Mouse (Mus musculus): ENCODE results near the gene Cstad. TPM values are rescaled to one million over a fixed set of nuclear protein-coding genes. Genes with fewer than 3 reads are reported as not detected.

Cstad gene
- polyA plus RNA-seq (2015; fragmentation: Nextera tagmentation; extraction: Ambion mirVana): 2.1 and 2.7 TPM in 2 replicates

DNA sequence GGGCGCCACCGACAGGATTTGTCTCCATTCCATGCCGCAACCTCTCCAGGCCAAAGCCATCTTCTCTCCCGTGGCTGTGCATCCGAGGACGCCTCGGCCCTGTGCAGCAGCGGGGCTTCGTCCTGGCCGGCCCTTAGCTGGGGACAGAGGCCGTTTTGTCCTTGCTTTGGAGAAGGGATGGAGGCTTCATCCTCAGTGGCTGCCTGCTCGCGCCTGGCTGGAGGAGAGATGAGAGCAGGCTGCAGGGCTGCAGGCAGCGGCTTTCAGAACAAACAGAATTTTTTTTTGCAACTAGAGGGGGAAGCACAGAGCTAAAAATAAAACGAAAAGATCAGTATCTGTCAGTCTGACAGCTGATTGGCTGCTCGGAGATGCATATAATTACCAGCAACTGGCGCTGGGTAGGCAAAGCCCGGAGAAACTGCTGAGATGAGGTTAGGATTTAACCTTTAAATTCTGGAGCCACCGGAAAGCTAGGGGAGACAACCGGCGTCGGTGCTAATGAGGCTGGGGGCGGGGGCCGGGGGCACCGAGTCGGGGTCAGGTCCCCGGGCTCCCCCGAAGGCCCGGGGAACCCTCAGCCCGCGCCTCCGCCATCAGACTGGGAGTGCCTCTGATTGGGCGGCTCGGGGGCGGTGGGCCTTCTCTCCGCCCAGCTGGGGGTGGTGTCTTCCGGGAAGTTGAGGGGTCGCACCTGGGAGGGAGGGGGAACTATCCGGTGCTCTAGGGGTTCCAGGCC, at the start of gene Cstad:
Gene Cstad, plus strand, starts transcription at position 400 of the 739 bp plus-strand sequence.
- TF ChIP-seq CTCF (IDR thresholded peaks at IDR 0.05; ENCODE audit: low read depth): peak; percentile 24; the same call in 1 of the 2 replicates
- peak; percentile 52; the same call in 1 of the 2 replicates for ATAC-seq (replicated peaks; ENCODE audit: low FRiP score, low read depth)
- Histone ChIP-seq H3K4me2 (ENCODE audit: low read length) (peak within 1 kb of the TSS; percentile 67), H3K27me3 (ENCODE audit: insufficient read depth, low read length) (no peaks in the 10 kb centered on the region), H3K27ac (peak within 1 kb of the TSS; percentile 95), H3K36me3 (ENCODE audit: insufficient read depth, low read length) (no peaks in the 10 kb centered on the region), H3K4me3 (replicated peaks; ENCODE audit: low read depth, low read length) (peak within 1 kb of the TSS; percentile 47), H3K9ac (ENCODE audit: low read depth, low read length) (peak within 1 kb of the TSS; percentile 68), H3K4me1 (replicated peaks; ENCODE audit: insufficient read depth, low read length) (peaks cover 16% of the 10 kb centered on the region), H3K9me3 (replicated peaks; ENCODE audit: low read length) (no peaks in the 10 kb centered on the region)
- under 1% methylated on average over 38 of the region's 39 CpGs for WGBS
- DNase-seq (ENCODE audit: low spot score): peak; percentile 97

DNA sequence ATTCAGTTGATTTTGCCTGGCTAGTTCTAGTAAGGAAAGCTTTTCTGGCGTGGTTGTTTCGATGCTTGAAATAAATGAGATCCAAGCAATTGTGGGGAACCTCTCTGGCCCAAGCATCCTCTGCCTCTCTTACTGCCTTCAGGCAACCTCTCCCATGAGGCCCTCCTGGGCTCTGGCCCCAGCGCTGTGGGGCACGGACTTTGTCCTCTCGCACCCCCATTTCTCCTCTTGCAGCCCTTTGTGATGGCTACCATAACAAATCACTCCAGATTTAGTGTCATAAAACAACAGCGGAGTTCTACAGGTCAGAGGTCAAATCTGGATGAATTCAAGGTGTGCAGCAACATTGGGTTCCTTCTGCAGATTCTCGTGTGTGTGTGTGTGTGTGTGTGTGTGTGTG, 49.1 kb upstream of the Cstad start:
- no peak overlapping the region for H3K27ac ChIP-seq
- no peaks in the 10 kb centered on the region for H3K9me3 ChIP-seq (replicated peaks; ENCODE audit: low read length)
- H3K4me2 ChIP-seq (ENCODE audit: low read length): peak overlapping the region; percentile 36
- no peaks in the 10 kb centered on the region for H3K36me3 ChIP-seq (ENCODE audit: insufficient read depth, low read length)
- TF ChIP-seq CTCF (IDR thresholded peaks at IDR 0.05; ENCODE audit: low read depth): no peak
- DNase-seq (ENCODE audit: low spot score): no peak
- WGBS: 48% methylated on average over 7 of the region's 7 CpGs
- peaks cover 6% of the 10 kb centered on the region; the same call in 1 of the 2 replicates for H3K4me1 ChIP-seq (replicated peaks; ENCODE audit: insufficient read depth, low read length)
- H3K27me3 ChIP-seq (ENCODE audit: insufficient read depth, low read length): no peaks in the 10 kb centered on the region
- ATAC-seq (replicated peaks; ENCODE audit: low FRiP score, low read depth): no peak
- H3K9ac ChIP-seq (ENCODE audit: low read depth, low read length): no peak overlapping the region
- H3K4me3 ChIP-seq (replicated peaks; ENCODE audit: low read depth, low read length): no peak overlapping the region

DNA sequence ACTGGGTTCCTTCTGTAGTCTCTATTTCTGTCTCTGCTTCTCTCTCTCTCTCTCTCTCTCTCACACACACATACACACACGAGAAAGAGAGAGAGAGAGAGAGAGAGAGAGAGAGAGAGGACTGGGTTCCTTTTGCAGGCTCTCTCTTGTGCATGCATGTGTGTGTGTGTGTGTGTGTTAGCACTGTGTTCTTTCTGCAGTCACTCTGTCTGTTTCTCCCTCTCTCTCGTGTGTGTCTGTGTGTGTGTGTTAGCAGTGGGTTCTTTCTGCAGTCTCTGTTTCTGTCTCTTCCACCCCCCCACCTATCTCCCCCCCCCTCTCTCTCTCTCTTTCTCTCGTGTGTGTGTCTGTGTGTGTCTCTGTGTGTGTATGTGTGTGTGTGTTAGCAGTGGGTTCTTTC, 48.6 kb upstream of the Cstad start:
- H3K4me3 ChIP-seq (replicated peaks; ENCODE audit: low read depth, low read length): no peak overlapping the region
- H3K27me3 ChIP-seq (ENCODE audit: insufficient read depth, low read length): no peaks in the 10 kb centered on the region
- no peak for DNase-seq (ENCODE audit: low spot score)
- no peak for TF ChIP-seq CTCF (IDR thresholded peaks at IDR 0.05; ENCODE audit: low read depth)
- H3K4me1 ChIP-seq (replicated peaks; ENCODE audit: insufficient read depth, low read length): peaks cover 6% of the 10 kb centered on the region; the same call in 1 of the 2 replicates
- no peak overlapping the region for H3K9ac ChIP-seq (ENCODE audit: low read depth, low read length)
- no peak overlapping the region for H3K4me2 ChIP-seq (ENCODE audit: low read length)
- H3K9me3 ChIP-seq (replicated peaks; ENCODE audit: low read length): no peaks in the 10 kb centered on the region
- H3K36me3 ChIP-seq (ENCODE audit: insufficient read depth, low read length): no peaks in the 10 kb centered on the region
- 52% methylated on average over 2 of the region's 3 CpGs for WGBS
- no peak for ATAC-seq (replicated peaks; ENCODE audit: low FRiP score, low read depth)
- no peak overlapping the region for H3K27ac ChIP-seq

DNA sequence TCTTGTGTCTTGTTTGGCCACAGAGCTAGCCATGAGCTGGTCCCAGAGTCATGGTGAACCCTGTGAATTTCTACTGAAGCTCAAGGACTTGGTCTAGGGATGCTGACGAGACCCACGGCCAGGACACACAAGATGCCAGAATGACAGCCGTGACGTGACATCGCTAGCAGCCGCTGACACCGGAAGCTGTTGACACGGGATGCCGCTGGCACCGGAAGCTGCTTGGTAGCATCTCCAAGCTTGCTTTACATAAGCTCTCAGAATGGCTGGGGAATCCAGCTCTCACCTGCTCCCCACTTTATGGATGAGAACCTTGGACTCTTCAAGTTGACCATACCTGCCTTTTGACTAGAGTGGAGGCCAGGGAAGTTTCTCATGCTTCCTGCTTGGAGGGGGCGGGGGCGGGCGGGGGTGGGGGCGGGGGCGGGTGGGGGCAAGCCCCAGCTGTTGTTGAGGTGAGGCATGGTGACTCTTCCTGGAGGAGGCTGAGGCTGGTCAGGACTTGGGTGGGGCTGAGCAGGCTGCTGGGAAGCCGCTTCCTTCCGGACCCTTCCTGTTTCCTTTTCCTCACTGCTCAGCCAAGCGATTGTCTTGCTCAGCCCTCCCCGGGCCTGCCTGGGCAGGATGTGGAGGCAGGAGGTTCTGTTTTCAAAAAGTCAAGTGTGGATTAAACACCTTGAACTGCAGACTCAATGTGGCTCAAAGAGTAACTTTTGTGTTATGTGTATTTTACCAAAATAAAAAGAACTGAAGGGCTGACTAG, 47.2 kb upstream of the Cstad start:
- Histone ChIP-seq H3K9me3 (replicated peaks; ENCODE audit: low read length) (no peaks in the 10 kb centered on the region), H3K4me3 (replicated peaks; ENCODE audit: low read depth, low read length) (no peak overlapping the region), H3K9ac (ENCODE audit: low read depth, low read length) (no peak overlapping the region), H3K36me3 (ENCODE audit: insufficient read depth, low read length) (no peaks in the 10 kb centered on the region), H3K4me2 (ENCODE audit: low read length) (no peak overlapping the region), H3K27me3 (ENCODE audit: insufficient read depth, low read length) (no peaks in the 10 kb centered on the region), H3K27ac (peak overlapping the region; percentile 65), H3K4me1 (replicated peaks; ENCODE audit: insufficient read depth, low read length) (peaks cover 6% of the 10 kb centered on the region; the same call in 1 of the 2 replicates)
- ATAC-seq (replicated peaks; ENCODE audit: low FRiP score, low read depth): 0 out of 2 replicates have a peak, but pooled peaks have one; percentile 42
- TF ChIP-seq CTCF (IDR thresholded peaks at IDR 0.05; ENCODE audit: low read depth): no peak
- WGBS: 58% methylated on average over 19 of the region's 19 CpGs
- peak; percentile 64 for DNase-seq (ENCODE audit: low spot score)

DNA sequence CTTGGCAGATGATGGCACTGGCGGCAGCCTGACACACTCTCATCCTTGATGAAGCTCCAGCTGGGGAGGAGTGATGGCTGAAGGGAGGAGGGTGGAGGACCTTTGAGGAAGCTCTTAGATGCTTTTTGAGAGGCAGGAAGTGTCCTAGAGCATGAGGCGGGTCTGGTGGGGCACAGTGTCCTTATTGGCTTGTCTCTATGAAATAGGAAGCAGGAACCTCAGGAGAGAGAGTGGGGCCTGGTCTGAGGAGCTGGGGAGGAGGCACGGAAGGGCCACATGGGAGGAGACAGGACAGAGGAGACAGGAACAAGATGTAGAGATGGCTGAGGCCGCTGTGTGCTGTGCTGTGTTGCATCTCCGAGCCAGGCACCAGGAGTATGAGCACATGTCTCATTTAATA, 43.3 kb upstream of the Cstad start:
- Histone ChIP-seq H3K27me3 (ENCODE audit: insufficient read depth, low read length) (no peaks in the 10 kb centered on the region), H3K36me3 (ENCODE audit: insufficient read depth, low read length) (no peaks in the 10 kb centered on the region), H3K9me3 (replicated peaks; ENCODE audit: low read length) (no peaks in the 10 kb centered on the region), H3K27ac (no peak overlapping the region), H3K4me2 (ENCODE audit: low read length) (no peak overlapping the region), H3K4me1 (replicated peaks; ENCODE audit: insufficient read depth, low read length) (no peaks in the 10 kb centered on the region), H3K4me3 (replicated peaks; ENCODE audit: low read depth, low read length) (no peak overlapping the region), H3K9ac (ENCODE audit: low read depth, low read length) (no peak overlapping the region)
- ATAC-seq (replicated peaks; ENCODE audit: low FRiP score, low read depth): no peak
- no peak for DNase-seq (ENCODE audit: low spot score)
- WGBS: 74% methylated on average over 5 of the region's 5 CpGs
- TF ChIP-seq CTCF (IDR thresholded peaks at IDR 0.05; ENCODE audit: low read depth): no peak

DNA sequence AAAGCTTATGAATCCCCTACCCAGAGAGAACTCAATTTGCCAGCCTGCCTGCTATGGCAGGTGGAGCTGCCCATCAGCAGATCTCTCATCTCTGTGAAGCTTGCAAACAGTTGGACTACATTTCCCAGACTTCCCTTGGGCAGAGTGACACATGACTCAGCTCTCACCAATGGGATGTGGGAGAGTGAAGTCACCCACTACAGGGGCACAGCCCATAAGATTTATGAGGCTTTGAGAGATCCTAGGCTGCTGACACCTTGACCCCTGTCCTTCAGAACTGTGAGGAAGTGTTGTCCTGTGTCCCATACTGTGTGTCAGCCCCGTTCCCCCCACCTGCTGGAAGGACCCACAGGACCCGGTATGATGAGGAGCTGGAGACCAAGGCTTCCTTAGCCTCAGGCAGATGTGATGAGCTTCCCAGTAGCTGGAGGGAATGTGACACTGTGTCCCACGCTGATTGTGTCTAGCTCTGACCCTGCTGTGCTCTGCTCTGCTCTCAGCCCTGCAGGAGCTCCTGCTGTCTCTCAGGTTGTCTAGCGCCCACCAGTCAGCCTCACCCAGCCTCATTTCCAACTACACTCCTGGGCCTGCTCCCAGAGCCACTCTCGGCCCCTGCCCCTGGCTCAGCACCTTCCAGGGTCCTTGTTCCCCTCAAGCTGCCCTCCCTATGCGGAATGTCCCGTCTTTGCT, 40.8 kb upstream of the Cstad start:
- peak; percentile 60 for ATAC-seq (replicated peaks; ENCODE audit: low FRiP score, low read depth)
- Histone ChIP-seq H3K4me2 (ENCODE audit: low read length) (no peak overlapping the region), H3K9me3 (replicated peaks; ENCODE audit: low read length) (no peaks in the 10 kb centered on the region), H3K27me3 (ENCODE audit: insufficient read depth, low read length) (no peaks in the 10 kb centered on the region), H3K9ac (ENCODE audit: low read depth, low read length) (no peak overlapping the region), H3K27ac (no peak overlapping the region), H3K4me1 (replicated peaks; ENCODE audit: insufficient read depth, low read length) (no peaks in the 10 kb centered on the region), H3K4me3 (replicated peaks; ENCODE audit: low read depth, low read length) (no peak overlapping the region), H3K36me3 (ENCODE audit: insufficient read depth, low read length) (no peaks in the 10 kb centered on the region)
- WGBS: 59% methylated on average over 7 of the region's 7 CpGs
- peak; percentile 69 for DNase-seq (ENCODE audit: low spot score)
- TF ChIP-seq CTCF (IDR thresholded peaks at IDR 0.05; ENCODE audit: low read depth): no peak

All from kidney, postnatal 0 days (tissue).